ENCODE assay signal across 11 mouse cellular contexts in the genomic region with DNA sequence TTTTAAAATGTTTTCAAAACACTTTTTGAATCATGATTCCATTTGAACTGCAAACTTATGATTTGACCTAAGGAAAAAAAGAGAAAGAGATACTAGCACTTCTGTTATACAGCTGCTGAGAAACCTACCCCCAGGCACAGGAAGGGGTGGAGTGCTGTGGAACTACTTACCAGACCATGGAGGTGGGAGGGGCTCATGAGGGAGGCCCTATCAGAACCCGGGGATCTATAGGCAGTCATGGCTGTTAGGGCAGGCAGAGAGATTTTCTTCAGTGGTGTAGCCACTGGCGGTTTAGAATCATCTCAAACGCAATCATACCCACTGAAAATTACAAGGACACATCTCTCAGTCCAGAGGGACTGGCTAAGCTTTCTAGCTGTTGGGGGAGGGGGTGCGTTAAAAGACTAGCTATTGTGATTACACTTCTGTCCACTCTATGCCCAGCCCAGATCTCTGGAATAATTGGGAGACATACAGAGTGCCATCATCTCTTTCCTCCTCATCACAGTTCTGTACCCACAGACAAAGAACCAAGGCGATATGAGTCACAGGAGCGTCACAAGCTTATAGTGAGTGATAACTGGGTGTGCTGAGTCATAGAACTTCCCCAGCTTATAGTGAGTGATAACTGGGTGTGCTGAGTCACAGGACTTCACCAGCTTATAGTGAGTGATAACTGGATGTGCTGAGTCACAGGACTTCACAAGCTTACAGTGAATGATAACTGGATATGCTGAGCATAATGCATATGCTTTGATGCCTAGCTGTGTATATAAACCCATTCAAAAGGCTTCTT.
DNase-seq lines count a peak whose midpoint lies in the region; ATAC-seq and TF ChIP-seq lines count a peak whose summit lies in the region.
"Had no signal": no experiment of that assay in that cellular context is flagged by ENCODE, and none has a peak within 500 bp of the region (broad histone marks: within the 10 kb centered on the region; RNA-seq: fewer than 3 reads in every experiment).

No protein-coding gene starts in this region.

- no peak for DNase-seq in midbrain, postnatal 0 days (ENCODE audit: low spot score)
- no peak for DNase-seq in midbrain, embryonic 14.5 days
- peak; percentile 21 for DNase-seq in ZHBTc4 (ENCODE audit: low read depth, low spot score)
- DNase-seq in intestine, embryonic 14.5 days (ENCODE audit: low spot score): peak; percentile 40
- no peak for DNase-seq in layer of hippocampus, postnatal 36 days
- DNase-seq in kidney, adult 8-10 months: no peak
- no peak for DNase-seq in heart, adult 2 months
- DNase-seq: gastrocnemius, adult 2 months had no signal

- H3K27me3 ChIP-seq in midbrain, postnatal 0 days (ENCODE audit: insufficient read depth, low read length): no peaks in the 10 kb centered on the region
- no peaks in the 10 kb centered on the region for H3K27me3 ChIP-seq in midbrain, embryonic 14.5 days (ENCODE audit: control insufficient read depth, insufficient read depth, low read length)
- H3K27me3 ChIP-seq in intestine, embryonic 14.5 days (replicated peaks; ENCODE audit: control insufficient read depth, insufficient read depth, low read length): no peaks in the 10 kb centered on the region
- no peaks in the 10 kb centered on the region for H3K27me3 ChIP-seq in stomach, embryonic 16.5 days (ENCODE audit: control insufficient read depth, insufficient read depth, low read length)
- no peaks in the 10 kb centered on the region for H3K27me3 ChIP-seq in heart, adult 2 months (ENCODE audit: control insufficient read depth, insufficient read depth, low read length)
- H3K27me3 ChIP-seq: hindbrain, embryonic 13.5 days; lung, embryonic 15.5 days had no signal

- no peaks in the 10 kb centered on the region for H3K9me3 ChIP-seq in midbrain, postnatal 0 days (ENCODE audit: low read length)
- H3K9me3 ChIP-seq in midbrain, embryonic 14.5 days (ENCODE audit: control insufficient read depth, low read length): no peaks in the 10 kb centered on the region
- no peaks in the 10 kb centered on the region for H3K9me3 ChIP-seq in intestine, embryonic 14.5 days (ENCODE audit: control insufficient read depth, low read length)
- no peaks in the 10 kb centered on the region for H3K9me3 ChIP-seq in stomach, embryonic 16.5 days (replicated peaks; ENCODE audit: control insufficient read depth, low read length)
- H3K9me3 ChIP-seq: hindbrain, embryonic 13.5 days; lung, embryonic 15.5 days had no signal

- 86% methylated on average over 6 of the region's 6 CpGs for WGBS in midbrain, postnatal 0 days
- WGBS in midbrain, embryonic 14.5 days: 88% methylated on average over 6 of the region's 6 CpGs
- WGBS in intestine, embryonic 14.5 days: 85% methylated on average over 6 of the region's 6 CpGs
- whole genome bisulfite sequencing in stomach, embryonic 16.5 days: 83% methylated on average over 6 of the region's 6 CpGs
- WGBS in heart, adult 2 months: 59% methylated on average over 6 of the region's 6 CpGs

- no peak for TF ChIP-seq POLR2A in heart, adult 2 months (IDR thresholded peaks at IDR 0.05; ENCODE audit: insufficient read depth, low read depth, low read length)

- intact Hi-C loops in heart, adult 2 months (cut with DNase I): no loop called here

- no peaks in the 10 kb centered on the region for H3K4me1 ChIP-seq in midbrain, postnatal 0 days (ENCODE audit: insufficient read depth, low read length)
- no peaks in the 10 kb centered on the region for H3K4me1 ChIP-seq in midbrain, embryonic 14.5 days (ENCODE audit: control insufficient read depth, insufficient read depth, low read length)
- H3K4me1 ChIP-seq in intestine, embryonic 14.5 days (replicated peaks; ENCODE audit: control insufficient read depth, insufficient read depth, low read length): no peaks in the 10 kb centered on the region
- no peaks in the 10 kb centered on the region for H3K4me1 ChIP-seq in stomach, embryonic 16.5 days (ENCODE audit: control insufficient read depth, insufficient read depth, low read length)
- H3K4me1 ChIP-seq in heart, adult 2 months (ENCODE audit: control insufficient read depth, insufficient read depth, low read length): no peaks in the 10 kb centered on the region
- H3K4me1 ChIP-seq: lung, embryonic 15.5 days had no signal

- H3K36me3 ChIP-seq in midbrain, postnatal 0 days (ENCODE audit: insufficient read depth, low read length): no peaks in the 10 kb centered on the region
- H3K36me3 ChIP-seq in midbrain, embryonic 14.5 days (ENCODE audit: control insufficient read depth, insufficient read depth, low read length): no peaks in the 10 kb centered on the region
- no peaks in the 10 kb centered on the region for H3K36me3 ChIP-seq in intestine, embryonic 14.5 days (ENCODE audit: control insufficient read depth, insufficient read depth, low read length)
- H3K36me3 ChIP-seq in stomach, embryonic 16.5 days (ENCODE audit: control insufficient read depth, insufficient read depth, low read length): no peaks in the 10 kb centered on the region
- H3K36me3 ChIP-seq in heart, adult 2 months (ENCODE audit: control insufficient read depth, insufficient read depth, low read length): no peaks in the 10 kb centered on the region
- H3K36me3 ChIP-seq: hindbrain, embryonic 13.5 days; lung, embryonic 15.5 days had no signal

- ATAC-seq in midbrain, postnatal 0 days (ENCODE audit: low FRiP score): 0 out of 2 replicates have a peak, but pooled peaks have one; percentile 16
- no peak for ATAC-seq in midbrain, embryonic 14.5 days (ENCODE audit: low FRiP score, low TSS enrichment)
- ATAC-seq in intestine, embryonic 14.5 days (replicated peaks; ENCODE audit: low FRiP score, low TSS enrichment, low read depth): no peak
- peak; percentile 13; the same call in 1 of the 2 replicates for ATAC-seq in stomach, embryonic 16.5 days (ENCODE audit: insufficient read depth, low FRiP score)

- no peak overlapping the region for H3K4me2 ChIP-seq in midbrain, postnatal 0 days (ENCODE audit: low read depth, low read length, poor library complexity, severe bottlenecking)
- no peak overlapping the region for H3K4me2 ChIP-seq in midbrain, embryonic 14.5 days (ENCODE audit: low read length)
- no peak overlapping the region for H3K4me2 ChIP-seq in intestine, embryonic 14.5 days (ENCODE audit: low read length)
- H3K4me2 ChIP-seq in stomach, embryonic 16.5 days (ENCODE audit: low read depth, low read length): no peak overlapping the region
- H3K4me2 ChIP-seq: hindbrain, embryonic 13.5 days; lung, embryonic 15.5 days had no signal

- no peak overlapping the region for H3K9ac ChIP-seq in midbrain, postnatal 0 days (replicated peaks; ENCODE audit: low read length, poor library complexity, severe bottlenecking)
- no peak overlapping the region for H3K9ac ChIP-seq in midbrain, embryonic 14.5 days (replicated peaks; ENCODE audit: low read length)
- H3K9ac ChIP-seq in intestine, embryonic 14.5 days (ENCODE audit: low read length): no peak overlapping the region
- no peak overlapping the region for H3K9ac ChIP-seq in stomach, embryonic 16.5 days (ENCODE audit: low read length)
- no peak overlapping the region for H3K9ac ChIP-seq in heart, adult 2 months (ENCODE audit: low read depth, low read length)
- H3K9ac ChIP-seq: hindbrain, embryonic 13.5 days; lung, embryonic 15.5 days had no signal

- no peaks in the 10 kb centered on the region for H3K79me2 ChIP-seq in heart, adult 2 months (replicated peaks; ENCODE audit: control insufficient read depth, insufficient read depth, low read length)

- no peak overlapping the region for H3K4me3 ChIP-seq in midbrain, postnatal 0 days (ENCODE audit: low read depth, low read length)
- H3K4me3 ChIP-seq in midbrain, embryonic 14.5 days (replicated peaks; ENCODE audit: low read depth, low read length): no peak overlapping the region
- no peak overlapping the region for H3K4me3 ChIP-seq in intestine, embryonic 14.5 days (ENCODE audit: low read depth, low read length)
- no peak overlapping the region for H3K4me3 ChIP-seq in stomach, embryonic 16.5 days (replicated peaks; ENCODE audit: low read length)
- no peak overlapping the region for H3K4me3 ChIP-seq in heart, adult 2 months
- H3K4me3 ChIP-seq: gastrocnemius, adult 2 months; hindbrain, embryonic 13.5 days; lung, embryonic 15.5 days had no signal

- no peak for TF ChIP-seq CTCF in midbrain, postnatal 0 days (IDR thresholded peaks at IDR 0.05)
- no peak for TF ChIP-seq CTCF in heart, adult 2 months (IDR thresholded peaks at IDR 0.05)

- no peak for TF ChIP-seq EP300 in heart, adult 2 months (IDR thresholded peaks at IDR 0.05; ENCODE audit: insufficient read depth, low read depth, low read length)

- no peak overlapping the region for H3K27ac ChIP-seq in midbrain, postnatal 0 days (ENCODE audit: low read depth, low read length)
- no peak overlapping the region for H3K27ac ChIP-seq in midbrain, embryonic 14.5 days (replicated peaks; ENCODE audit: low read depth, low read length)
- no peak overlapping the region for H3K27ac ChIP-seq in intestine, embryonic 14.5 days (ENCODE audit: low read depth)
- H3K27ac ChIP-seq in stomach, embryonic 16.5 days (ENCODE audit: low read length): no peak overlapping the region
- no peak overlapping the region for H3K27ac ChIP-seq in heart, adult 2 months
- H3K27ac ChIP-seq: gastrocnemius, adult 2 months; hindbrain, embryonic 13.5 days; lung, embryonic 15.5 days had no signal

Comparison
In these comparisons a context has a peak if more than half of its experiments do, and no peak if none do; other contexts are left out.
1. ATAC-seq: peak in midbrain, postnatal 0 days (single experiment) and stomach, embryonic 16.5 days (single experiment); none in midbrain, embryonic 14.5 days (single experiment) and intestine, embryonic 14.5 days (single experiment).
2. DNase-seq: peak in ZHBTc4 (single experiment) and intestine, embryonic 14.5 days (single experiment); none in midbrain, postnatal 0 days (single experiment), midbrain, embryonic 14.5 days (single experiment), layer of hippocampus, postnatal 36 days (0 of 2), kidney, adult 8-10 months (0 of 2) and heart, adult 2 months (0 of 2).